Mouse (Mus musculus): ENCODE data around the gene Dennd4c. TPM values are rescaled to one million over a fixed set of nuclear protein-coding genes. Genes with fewer than 3 reads are reported as not detected.

Gene Dennd4c
- polyA plus RNA-seq, 1 experiment from 2014 or later: 7.2 TPM

GRCm38 (mm10) chr4:86886160-86886878 lies 138.0 kb downstream of the Dennd4c start:
- H3K27ac ChIP-seq (replicated peaks): peak overlapping the region; percentile 19; the same call in 1 of the 2 replicates
- H3K4me2 ChIP-seq (replicated peaks): peak overlapping the region; percentile 49
- no peaks in the 10 kb centered on the region for H3K4me1 ChIP-seq
- no peaks in the 10 kb centered on the region for H3K9me3 ChIP-seq (replicated peaks)
- H3K9ac ChIP-seq: no peak overlapping the region
- no peaks in the 10 kb centered on the region for H3K36me3 ChIP-seq
- WGBS: 30% methylated on average over 18 of the region's 18 CpGs
- ATAC-seq (ENCODE audit: insufficient number of reproducible peaks, low FRiP score, low TSS enrichment, low read depth): no peak
- H3K4me3 ChIP-seq (replicated peaks): peak overlapping the region; percentile 30
- no peaks in the 10 kb centered on the region for H3K27me3 ChIP-seq

DNA sequence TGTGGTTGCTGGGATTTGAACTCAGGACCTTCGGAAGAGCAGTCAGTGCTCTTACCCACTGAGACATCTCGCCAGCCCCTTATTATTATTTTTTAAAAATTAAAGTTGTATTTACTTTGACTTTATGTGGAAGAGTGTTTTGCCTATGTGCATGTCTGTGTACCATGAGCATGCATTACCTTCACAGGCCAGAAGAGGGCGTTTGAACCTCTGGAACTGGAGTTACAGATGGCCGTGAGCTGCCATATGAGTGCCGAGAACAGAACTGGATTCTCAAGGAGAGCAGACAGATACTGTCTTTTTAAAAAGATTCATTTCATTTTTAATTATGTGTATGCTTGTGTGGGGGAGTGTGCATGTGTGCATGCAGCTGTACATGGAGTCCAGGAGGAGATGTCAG lies 139.5 kb downstream of the Dennd4c start:
- H3K27ac ChIP-seq (replicated peaks): no peak overlapping the region
- 68% methylated on average over 5 of the region's 5 CpGs for WGBS
- no peak for ATAC-seq (ENCODE audit: insufficient number of reproducible peaks, low FRiP score, low TSS enrichment, low read depth)
- H3K4me2 ChIP-seq (replicated peaks): no peak overlapping the region
- no peaks in the 10 kb centered on the region for H3K36me3 ChIP-seq
- H3K9me3 ChIP-seq (replicated peaks): no peaks in the 10 kb centered on the region
- H3K4me3 ChIP-seq (replicated peaks): no peak overlapping the region
- no peaks in the 10 kb centered on the region for H3K4me1 ChIP-seq
- H3K27me3 ChIP-seq: no peaks in the 10 kb centered on the region
- no peak overlapping the region for H3K9ac ChIP-seq

DNA sequence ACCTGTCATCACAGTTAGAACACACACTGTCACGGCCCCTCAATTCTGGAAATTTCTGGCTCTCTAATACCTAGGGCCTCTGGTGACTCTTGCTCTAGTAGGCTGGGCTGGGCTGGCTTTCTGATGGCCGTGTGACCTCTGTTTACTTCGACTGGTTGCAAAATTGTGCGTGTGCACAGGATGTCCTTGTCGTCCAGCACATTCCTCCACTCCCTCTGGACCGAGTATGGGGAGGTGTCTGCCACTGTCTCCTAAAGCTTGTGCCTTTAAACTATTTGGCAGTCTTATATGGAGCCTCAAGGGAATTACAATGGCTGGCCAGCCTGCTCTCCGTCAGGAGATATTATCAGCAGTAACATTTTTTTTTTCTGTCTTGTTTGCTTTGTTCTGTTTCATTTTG lies 149.1 kb downstream of the Dennd4c start:
- peaks cover 9% of the 10 kb centered on the region; the same call in 1 of the 2 replicates for H3K4me1 ChIP-seq
- no peaks in the 10 kb centered on the region for H3K9me3 ChIP-seq (replicated peaks)
- H3K9ac ChIP-seq: no peak overlapping the region
- no peak for ATAC-seq (ENCODE audit: insufficient number of reproducible peaks, low FRiP score, low TSS enrichment, low read depth)
- H3K36me3 ChIP-seq: no peaks in the 10 kb centered on the region
- 73% methylated on average over 7 of the region's 7 CpGs for WGBS
- no peaks in the 10 kb centered on the region for H3K27me3 ChIP-seq
- no peak overlapping the region for H3K27ac ChIP-seq (replicated peaks)
- no peak overlapping the region for H3K4me3 ChIP-seq (replicated peaks)
- no peak overlapping the region for H3K4me2 ChIP-seq (replicated peaks)

- H3K9ac ChIP-seq: no peak overlapping the region
- no peaks in the 10 kb centered on the region for H3K27me3 ChIP-seq
- no peaks in the 10 kb centered on the region for H3K36me3 ChIP-seq
- H3K9me3 ChIP-seq (replicated peaks): no peaks in the 10 kb centered on the region
- 45% methylated on average over 14 of the region's 14 CpGs for WGBS
- no peak overlapping the region for H3K4me2 ChIP-seq (replicated peaks)
- no peak overlapping the region for H3K4me3 ChIP-seq (replicated peaks)
- no peak for ATAC-seq (ENCODE audit: insufficient number of reproducible peaks, low FRiP score, low TSS enrichment, low read depth)
- peaks cover 9% of the 10 kb centered on the region; the same call in 1 of the 2 replicates for H3K4me1 ChIP-seq
- no peak overlapping the region; the same call in 1 of the 2 replicates for H3K27ac ChIP-seq (replicated peaks)
Observed at GRCm38 (mm10) chr4:86898791-86899474, 150.6 kb downstream of the Dennd4c start.

Other genes starting within 250 kb of the Dennd4c start
- gene Saxo1, start 190.2 kb upstream of the Dennd4c start, polyA plus RNA-seq (2015; fragmentation: Nextera tagmentation; extraction: Ambion mirVana): 0.09 TPM in 1 of 2 replicates, not detected in the other
- gene Rraga, start 172.9 kb upstream of the Dennd4c start, polyA plus RNA-seq (2015; fragmentation: Nextera tagmentation; extraction: Ambion mirVana): 84.6 and 85.4 TPM in 2 replicates
- 10.4 and 12.4 TPM in 2 replicates for gene Haus6, start 136.5 kb upstream of the Dennd4c start, polyA plus RNA-seq (2015; fragmentation: Nextera tagmentation; extraction: Ambion mirVana)
- 69.8 and 71.8 TPM in 2 replicates for gene Plin2, start 78.5 kb upstream of the Dennd4c start, polyA plus RNA-seq (2015; fragmentation: Nextera tagmentation; extraction: Ambion mirVana)
- gene Rps6, start 108.9 kb downstream of the Dennd4c start, polyA plus RNA-seq (2015; fragmentation: Nextera tagmentation; extraction: Ambion mirVana): 702 and 729 TPM in 2 replicates
- gene Acer2, start 125.8 kb downstream of the Dennd4c start, polyA plus RNA-seq (2015; fragmentation: Nextera tagmentation; extraction: Ambion mirVana): 16.0 and 16.3 TPM in 2 replicates